In genomic region chr6:108057353-108057752, GRCm38 (mm10) we compare ENCODE assay signal across 18 mouse cellular contexts. TPM values are rescaled to one million over a fixed set of nuclear protein-coding genes. Genes with fewer than 3 reads are reported as not detected.
DNase-seq lines count a peak whose midpoint lies in the region; ATAC-seq and TF ChIP-seq lines count a peak whose summit lies in the region.
"Had no signal": no experiment of that assay in that cellular context is flagged by ENCODE, and none has a peak within 500 bp of the region (broad histone marks: within the 10 kb centered on the region; RNA-seq: fewer than 3 reads in every experiment).

No protein-coding gene starts in this region.

- no peak for ATAC-seq in forebrain, embryonic 14.5 days
- peak; percentile 61 for ATAC-seq in forebrain, embryonic 16.5 days
- ATAC-seq in erythroblast, adult 5-6 weeks (replicated peaks; ENCODE audit: low FRiP score, poor library complexity, severe bottlenecking) = no peak
- ATAC-seq: intestine, postnatal 0 days had no signal

- no peaks in the 10 kb centered on the region for H3K4me1 ChIP-seq in forebrain, embryonic 14.5 days (ENCODE audit: control insufficient read depth, insufficient read depth, low read length)
- H3K4me1 ChIP-seq in forebrain, embryonic 10.5 days = no peaks in the 10 kb centered on the region
- peaks cover 9% of the 10 kb centered on the region; the same call in 1 of the 2 replicates for H3K4me1 ChIP-seq in forebrain, embryonic 16.5 days (replicated peaks; ENCODE audit: control insufficient read depth, insufficient read depth, low read length)
- H3K4me1 ChIP-seq in heart, embryonic 10.5 days = no peaks in the 10 kb centered on the region
- H3K4me1 ChIP-seq: hindbrain, embryonic 12.5 days; hindbrain, embryonic 15.5 days had no signal

- H3K4me3 ChIP-seq in forebrain, embryonic 14.5 days (ENCODE audit: low read depth, low read length) = no peak overlapping the region
- H3K4me3 ChIP-seq in forebrain, embryonic 10.5 days = no peak overlapping the region
- no peak overlapping the region for H3K4me3 ChIP-seq in layer of hippocampus, adult 2 months
- no peak overlapping the region for H3K4me3 ChIP-seq in forebrain, embryonic 16.5 days (replicated peaks; ENCODE audit: low read length)
- H3K4me3 ChIP-seq in heart, embryonic 10.5 days = no peak overlapping the region
- H3K4me3 ChIP-seq: heart, adult 2 months; hindbrain, embryonic 12.5 days; hindbrain, embryonic 15.5 days had no signal

- H3K27ac ChIP-seq in forebrain, embryonic 14.5 days (ENCODE audit: low read depth, low read length) = no peak overlapping the region
- no peak overlapping the region for H3K27ac ChIP-seq in forebrain, embryonic 10.5 days
- peak overlapping the region; percentile 68 for H3K27ac ChIP-seq in layer of hippocampus, adult 2 months
- no peak overlapping the region for H3K27ac ChIP-seq in forebrain, embryonic 16.5 days (ENCODE audit: low read length)
- no peak overlapping the region for H3K27ac ChIP-seq in heart, embryonic 10.5 days
- H3K27ac ChIP-seq: heart, adult 2 months; hindbrain, embryonic 12.5 days; hindbrain, embryonic 15.5 days had no signal

- DNase-seq in forebrain, embryonic 14.5 days (ENCODE audit: low spot score) = peak; percentile 41
- DNase-seq in forebrain, embryonic 10.5 days (ENCODE audit: extremely low spot score, low spot score) = no peak
- DNase-seq in layer of hippocampus, adult 2 months (ENCODE audit: low spot score in 2 of 2) = peak in 1 of 2 experiments; percentile 18
- DNase-seq in layer of hippocampus, adult 11-12 months (ENCODE audit: low spot score) = no peak
- DNase-seq in brain, adult 2 months (ENCODE audit: low read depth, low spot score) = peak; percentile 48
- DNase-seq in heart, embryonic 10.5 days (ENCODE audit: low spot score) = no peak
- DNase-seq: adrenal gland, adult 2 months; adrenal gland, postnatal 14 days; B cell, adult 2 months; gastrocnemius, postnatal 25 days; heart, adult 2 months had no signal

- no peak overlapping the region for H3K4me2 ChIP-seq in forebrain, embryonic 14.5 days (ENCODE audit: low read length)
- no peak overlapping the region for H3K4me2 ChIP-seq in forebrain, embryonic 16.5 days (ENCODE audit: low read length)
- H3K4me2 ChIP-seq: heart, embryonic 11.5 days; hindbrain, embryonic 12.5 days; hindbrain, embryonic 15.5 days had no signal

- TF ChIP-seq CTCF in layer of hippocampus, adult 2 months (conservative IDR thresholded peaks at IDR 0.05) = no peak

- WGBS in forebrain, embryonic 14.5 days = 76% methylated on average over 4 of the region's 4 CpGs
- 81% methylated on average over 4 of the region's 4 CpGs for WGBS in forebrain, embryonic 10.5 days
- 60% methylated on average over 4 of the region's 4 CpGs for WGBS in forebrain, embryonic 16.5 days
- WGBS in heart, embryonic 10.5 days = 51% methylated on average over 4 of the region's 4 CpGs

- no peaks in the 10 kb centered on the region for H3K9me3 ChIP-seq in forebrain, embryonic 14.5 days (replicated peaks; ENCODE audit: control insufficient read depth, low read length)
- H3K9me3 ChIP-seq in forebrain, embryonic 10.5 days = no peaks in the 10 kb centered on the region
- H3K9me3 ChIP-seq in forebrain, embryonic 16.5 days (ENCODE audit: control insufficient read depth, low read length) = no peaks in the 10 kb centered on the region
- H3K9me3 ChIP-seq in heart, embryonic 10.5 days = no peaks in the 10 kb centered on the region
- H3K9me3 ChIP-seq: G1E; hindbrain, embryonic 12.5 days; hindbrain, embryonic 15.5 days had no signal

- H3K36me3 ChIP-seq in forebrain, embryonic 14.5 days (ENCODE audit: control insufficient read depth, insufficient read depth, low read length) = no peaks in the 10 kb centered on the region
- no peaks in the 10 kb centered on the region for H3K36me3 ChIP-seq in forebrain, embryonic 10.5 days (replicated peaks)
- no peaks in the 10 kb centered on the region for H3K36me3 ChIP-seq in forebrain, embryonic 16.5 days (ENCODE audit: control insufficient read depth, insufficient read depth)
- H3K36me3 ChIP-seq in heart, embryonic 10.5 days = no peaks in the 10 kb centered on the region
- H3K36me3 ChIP-seq: G1E; hindbrain, embryonic 12.5 days; hindbrain, embryonic 15.5 days had no signal

- no peaks in the 10 kb centered on the region for H3K27me3 ChIP-seq in forebrain, embryonic 14.5 days (replicated peaks; ENCODE audit: control insufficient read depth, insufficient read depth, low read length)
- H3K27me3 ChIP-seq in forebrain, embryonic 10.5 days (ENCODE audit: poor library complexity, severe bottlenecking) = no peaks in the 10 kb centered on the region
- H3K27me3 ChIP-seq in forebrain, embryonic 16.5 days (replicated peaks; ENCODE audit: control insufficient read depth, insufficient read depth, low read length) = no peaks in the 10 kb centered on the region
- no peaks in the 10 kb centered on the region for H3K27me3 ChIP-seq in heart, embryonic 10.5 days (ENCODE audit: insufficient read depth, poor library complexity, severe bottlenecking)
- H3K27me3 ChIP-seq: hindbrain, embryonic 12.5 days; hindbrain, embryonic 15.5 days had no signal

- no peak overlapping the region for H3K9ac ChIP-seq in forebrain, embryonic 14.5 days (ENCODE audit: low read length)
- H3K9ac ChIP-seq in forebrain, embryonic 16.5 days (replicated peaks; ENCODE audit: low read depth, low read length) = no peak overlapping the region
- H3K9ac ChIP-seq: hindbrain, embryonic 12.5 days; hindbrain, embryonic 15.5 days had no signal

RNA-seq across cellular contexts. Expression of gene Setmar, which starts 7.5 kb away (rescaled TPM):
- polyA plus RNA-seq in forebrain, embryonic 14.5 days (2014; fragmentation: Nextera tagmentation; extraction: Ambion mirVana) = 7.7 TPM in 2 replicates
- polyA plus RNA-seq in forebrain, embryonic 10.5 days (2016; fragmentation: Nextera tagmentation; extraction: Ambion mirVana) = 7.1 and 8.1 TPM in 2 replicates
- total RNA-seq in layer of hippocampus, adult 2 months (2021) = 1 to 10 TPM; 7.6 to 9.0 TPM
- 6.3 and 6.8 TPM in 2 replicates for polyA plus RNA-seq in forebrain, embryonic 16.5 days (2015; fragmentation: Nextera tagmentation; extraction: Ambion mirVana)
- 1.9 TPM in 1 of 2 replicates, not detected in the other for total RNA-seq in erythroblast, adult 5-6 weeks (2015; ENCODE audit: low replicate concordance)
- total RNA-seq in erythroblast, adult 5-6 weeks (2017; ENCODE audit: low replicate concordance) = 0.94 TPM in 1 of 2 replicates, not detected in the other
- 5.2 and 6.2 TPM in 2 replicates for polyA plus RNA-seq in heart, embryonic 10.5 days (2016; fragmentation: Nextera tagmentation; extraction: Ambion mirVana)

Comparison
In these comparisons a context has a peak if more than half of its experiments do, and no peak if none do; other contexts are left out.
1. DNase-seq: peak in forebrain, embryonic 14.5 days (single experiment) and brain, adult 2 months (single experiment); none in forebrain, embryonic 10.5 days (single experiment), layer of hippocampus, adult 11-12 months (single experiment) and heart, embryonic 10.5 days (single experiment).